Mouse (Mus musculus): ENCODE measurements around the gene Snx1. TPM values are rescaled to one million over a fixed set of nuclear protein-coding genes. Genes with fewer than 3 reads are reported as not detected.

The Snx1 gene
- polyA plus RNA-seq (2014; fragmentation: Nextera tagmentation; extraction: Ambion mirVana), result 63.8 and 65.1 TPM in 2 replicates

- 1% methylated on average over 34 of the region's 34 CpGs for WGBS
- peak; percentile 67 for ATAC-seq (ENCODE audit: insufficient number of reproducible peaks, insufficient read depth, low FRiP score, low read depth)
- peak within 1 kb of the TSS; percentile 87 for H3K27ac ChIP-seq (replicated peaks in 1 of 2; ENCODE audit: control insufficient read depth in 1 of 2, insufficient read depth in 1 of 2, low read depth in 2 of 2, low read length in 2 of 2)
Measured at GRCm38 (mm10) chr9:66126456-66127192, at the start of gene Snx1, which contains the start of gene Ciao2a. TSS of gene Snx1 (minus strand) at chr9:66126587. TSS of gene Ciao2a (plus strand) at chr9:66126611.

GRCm38 (mm10) chr9:66174985-66175384 is 48.6 kb upstream of the Snx1 start:
- H3K9me3 ChIP-seq (ENCODE audit: control insufficient read depth, low read length), result no peaks in the 10 kb centered on the region
- no peak for ATAC-seq (ENCODE audit: insufficient number of reproducible peaks, insufficient read depth, low FRiP score, low read depth)
- no peaks in the 10 kb centered on the region for H3K27me3 ChIP-seq (ENCODE audit: control insufficient read depth, insufficient read depth, low read length)
- no peaks in the 10 kb centered on the region for H3K36me3 ChIP-seq (ENCODE audit: control insufficient read depth, insufficient read depth, low read length)
- H3K9ac ChIP-seq (ENCODE audit: low read length), result no peak overlapping the region
- peaks cover 6 to 11% of the 10 kb centered on the region in 2 experiments; a peak in 3 of 4 replicates for H3K4me1 ChIP-seq (ENCODE audit: control insufficient read depth in 2 of 2, insufficient read depth in 2 of 2, low read length in 2 of 2)
- 89% methylated on average over 3 of the region's 3 CpGs for WGBS
- no peak overlapping the region for H3K4me3 ChIP-seq (ENCODE audit: control insufficient read depth in 1 of 2, insufficient read depth in 1 of 2, low read depth in 1 of 2, low read length in 2 of 2)
- no peak overlapping the region for H3K27ac ChIP-seq (replicated peaks in 1 of 2; ENCODE audit: control insufficient read depth in 1 of 2, insufficient read depth in 1 of 2, low read depth in 2 of 2, low read length in 2 of 2)
- no peak overlapping the region for H3K4me2 ChIP-seq (ENCODE audit: low read length)

More at GRCm38 (mm10) chr9:66126456-66127192, at the start of gene Snx1, which contains the start of gene Ciao2a:
- peak within 1 kb of the TSS; percentile 75 for H3K4me2 ChIP-seq (ENCODE audit: low read length)
- no peaks in the 10 kb centered on the region for H3K27me3 ChIP-seq (ENCODE audit: control insufficient read depth, insufficient read depth, low read length)
- peak within 1 kb of the TSS; percentile 78 for H3K9ac ChIP-seq (ENCODE audit: low read length)
- peaks cover 11% of the 10 kb centered on the region; the same call in 1 of the 2 replicates for H3K36me3 ChIP-seq (ENCODE audit: control insufficient read depth, insufficient read depth, low read length)
- no peaks in the 10 kb centered on the region for H3K9me3 ChIP-seq (ENCODE audit: control insufficient read depth, low read length)
- peak within 1 kb of the TSS; percentile 69 to 93 for H3K4me3 ChIP-seq (ENCODE audit: control insufficient read depth in 1 of 2, insufficient read depth in 1 of 2, low read depth in 1 of 2, low read length in 2 of 2)
- peaks cover 4 to 22% of the 10 kb centered on the region in 2 experiments; a peak in 3 of 4 replicates for H3K4me1 ChIP-seq (ENCODE audit: control insufficient read depth in 2 of 2, insufficient read depth in 2 of 2, low read length in 2 of 2)

GRCm38 (mm10) chr9:66173316-66173855 is 47.0 kb upstream of the Snx1 start:
- Histone ChIP-seq H3K9me3 (ENCODE audit: control insufficient read depth, low read length) (no peaks in the 10 kb centered on the region), H3K27ac (replicated peaks in 1 of 2; ENCODE audit: control insufficient read depth in 1 of 2, insufficient read depth in 1 of 2, low read depth in 2 of 2, low read length in 2 of 2) (no peak overlapping the region), H3K4me2 (ENCODE audit: low read length) (no peak overlapping the region), H3K27me3 (ENCODE audit: control insufficient read depth, insufficient read depth, low read length) (no peaks in the 10 kb centered on the region), H3K36me3 (ENCODE audit: control insufficient read depth, insufficient read depth, low read length) (no peaks in the 10 kb centered on the region), H3K4me1 (ENCODE audit: control insufficient read depth in 2 of 2, insufficient read depth in 2 of 2, low read length in 2 of 2) (peaks cover 0 to 4% of the 10 kb centered on the region in 2 experiments; a peak in 2 of 4 replicates), H3K4me3 (ENCODE audit: control insufficient read depth in 1 of 2, insufficient read depth in 1 of 2, low read depth in 1 of 2, low read length in 2 of 2) (no peak overlapping the region), H3K9ac (ENCODE audit: low read length) (no peak overlapping the region)
- 95% methylated on average over 5 of the region's 5 CpGs for WGBS
- no peak for ATAC-seq (ENCODE audit: insufficient number of reproducible peaks, insufficient read depth, low FRiP score, low read depth)

GRCm38 (mm10) chr9:66171275-66171921 is 45.0 kb upstream of the Snx1 start:
- Histone ChIP-seq H3K4me2 (ENCODE audit: low read length) (no peak overlapping the region), H3K27ac (replicated peaks in 1 of 2; ENCODE audit: control insufficient read depth in 1 of 2, insufficient read depth in 1 of 2, low read depth in 2 of 2, low read length in 2 of 2) (no peak overlapping the region), H3K27me3 (ENCODE audit: control insufficient read depth, insufficient read depth, low read length) (no peaks in the 10 kb centered on the region), H3K4me1 (ENCODE audit: control insufficient read depth in 2 of 2, insufficient read depth in 2 of 2, low read length in 2 of 2) (peaks cover 0 to 7% of the 10 kb centered on the region in 2 experiments; a peak in 2 of 4 replicates), H3K36me3 (ENCODE audit: control insufficient read depth, insufficient read depth, low read length) (no peaks in the 10 kb centered on the region), H3K9me3 (ENCODE audit: control insufficient read depth, low read length) (no peaks in the 10 kb centered on the region), H3K4me3 (ENCODE audit: control insufficient read depth in 1 of 2, insufficient read depth in 1 of 2, low read depth in 1 of 2, low read length in 2 of 2) (no peak overlapping the region), H3K9ac (ENCODE audit: low read length) (no peak overlapping the region)
- no peak for ATAC-seq (ENCODE audit: insufficient number of reproducible peaks, insufficient read depth, low FRiP score, low read depth)
- 54% methylated on average over 12 of the region's 12 CpGs for WGBS

- no peak overlapping the region for H3K4me2 ChIP-seq (ENCODE audit: low read length)
- no peak overlapping the region for H3K9ac ChIP-seq (ENCODE audit: low read length)
- no peak overlapping the region for H3K4me3 ChIP-seq (ENCODE audit: control insufficient read depth in 1 of 2, insufficient read depth in 1 of 2, low read depth in 1 of 2, low read length in 2 of 2)
- 59% methylated on average over 5 of the region's 5 CpGs for WGBS
- H3K27me3 ChIP-seq (ENCODE audit: control insufficient read depth, insufficient read depth, low read length), result no peaks in the 10 kb centered on the region
- peaks cover 0 to 7% of the 10 kb centered on the region in 2 experiments; a peak in 2 of 4 replicates for H3K4me1 ChIP-seq (ENCODE audit: control insufficient read depth in 2 of 2, insufficient read depth in 2 of 2, low read length in 2 of 2)
- H3K9me3 ChIP-seq (ENCODE audit: control insufficient read depth, low read length), result no peaks in the 10 kb centered on the region
- ATAC-seq (ENCODE audit: insufficient number of reproducible peaks, insufficient read depth, low FRiP score, low read depth), result no peak
- no peaks in the 10 kb centered on the region for H3K36me3 ChIP-seq (ENCODE audit: control insufficient read depth, insufficient read depth, low read length)
- no peak overlapping the region for H3K27ac ChIP-seq (replicated peaks in 1 of 2; ENCODE audit: control insufficient read depth in 1 of 2, insufficient read depth in 1 of 2, low read depth in 2 of 2, low read length in 2 of 2)
Measured at GRCm38 (mm10) chr9:66170506-66170905, 44.1 kb upstream of the Snx1 start.

- no peak overlapping the region for H3K9ac ChIP-seq (ENCODE audit: low read length)
- no peak for ATAC-seq (ENCODE audit: insufficient number of reproducible peaks, insufficient read depth, low FRiP score, low read depth)
- no peak overlapping the region for H3K4me3 ChIP-seq (ENCODE audit: control insufficient read depth in 1 of 2, insufficient read depth in 1 of 2, low read depth in 1 of 2, low read length in 2 of 2)
- no peaks in the 10 kb centered on the region for H3K27me3 ChIP-seq (ENCODE audit: control insufficient read depth, insufficient read depth, low read length)
- H3K9me3 ChIP-seq (ENCODE audit: control insufficient read depth, low read length), result no peaks in the 10 kb centered on the region
- H3K4me2 ChIP-seq (ENCODE audit: low read length), result no peak overlapping the region
- H3K4me1 ChIP-seq (ENCODE audit: control insufficient read depth in 2 of 2, insufficient read depth in 2 of 2, low read length in 2 of 2), result peaks cover 0 to 7% of the 10 kb centered on the region in 2 experiments; a peak in 2 of 4 replicates
- 5% methylated on average over 1 of the region's 1 CpGs for WGBS
- no peaks in the 10 kb centered on the region for H3K36me3 ChIP-seq (ENCODE audit: control insufficient read depth, insufficient read depth, low read length)
- H3K27ac ChIP-seq (replicated peaks in 1 of 2; ENCODE audit: control insufficient read depth in 1 of 2, insufficient read depth in 1 of 2, low read depth in 2 of 2, low read length in 2 of 2), result no peak overlapping the region
Measured at GRCm38 (mm10) chr9:66168233-66168632, 41.8 kb upstream of the Snx1 start.

GRCm38 (mm10) chr9:66167222-66167621 is 40.8 kb upstream of the Snx1 start:
- Histone ChIP-seq H3K36me3 (ENCODE audit: control insufficient read depth, insufficient read depth, low read length) (no peaks in the 10 kb centered on the region), H3K4me3 (ENCODE audit: control insufficient read depth in 1 of 2, insufficient read depth in 1 of 2, low read depth in 1 of 2, low read length in 2 of 2) (no peak overlapping the region), H3K9ac (ENCODE audit: low read length) (no peak overlapping the region), H3K27ac (replicated peaks in 1 of 2; ENCODE audit: control insufficient read depth in 1 of 2, insufficient read depth in 1 of 2, low read depth in 2 of 2, low read length in 2 of 2) (no peak overlapping the region), H3K9me3 (ENCODE audit: control insufficient read depth, low read length) (no peaks in the 10 kb centered on the region), H3K4me1 (ENCODE audit: control insufficient read depth in 2 of 2, insufficient read depth in 2 of 2, low read length in 2 of 2) (peaks cover 3 to 7% of the 10 kb centered on the region in 2 experiments; a peak in 2 of 4 replicates), H3K27me3 (ENCODE audit: control insufficient read depth, insufficient read depth, low read length) (no peaks in the 10 kb centered on the region), H3K4me2 (ENCODE audit: low read length) (no peak overlapping the region)
- WGBS, result 79% methylated on average over 5 of the region's 5 CpGs
- ATAC-seq (ENCODE audit: insufficient number of reproducible peaks, insufficient read depth, low FRiP score, low read depth), result no peak
